Mouse (Mus musculus) ES-Bruce4 (cell line): Measurements from ENCODE around the gene Slc9a5.

Source experiments
- CTCF ChIP-seq: IDR thresholded peaks from one replicate; pipeline ENCODE4 v1.8.1; 2011; ENCODE audit warnings: low read depth, low read length
- POLR2A ChIP-seq: IDR thresholded peaks from one replicate; pipeline ENCODE4 v1.8.1; 2011; ENCODE audit warnings: low read length; ENCODE audit not compliant: insufficient read depth

- no peak for TF ChIP-seq POLR2A
- TF ChIP-seq CTCF = no peak
Observed at GRCm38 (mm10) chr8:105378673-105379072, 30.0 kb downstream of the Slc9a5 start.
